Mouse (Mus musculus) liver, adult 2 months (tissue): ENCODE data around the gene Mcm9.

Source experiments
- CTCF ChIP-seq: fragments of 200-500 bp; IDR thresholded peaks from 2 replicates; pipeline ENCODE4 v1.5.1; 2011; ENCODE audit warnings: low read depth, low read length, control low read depth
- POLR2A ChIP-seq: fragments of 200-500 bp; IDR thresholded peaks from 2 replicates; pipeline ENCODE4 v1.6.1; 2011; ENCODE audit warnings: low read length, control low read depth; ENCODE audit not compliant: insufficient read depth; ENCODE audit errors: extremely low read depth

DNA sequence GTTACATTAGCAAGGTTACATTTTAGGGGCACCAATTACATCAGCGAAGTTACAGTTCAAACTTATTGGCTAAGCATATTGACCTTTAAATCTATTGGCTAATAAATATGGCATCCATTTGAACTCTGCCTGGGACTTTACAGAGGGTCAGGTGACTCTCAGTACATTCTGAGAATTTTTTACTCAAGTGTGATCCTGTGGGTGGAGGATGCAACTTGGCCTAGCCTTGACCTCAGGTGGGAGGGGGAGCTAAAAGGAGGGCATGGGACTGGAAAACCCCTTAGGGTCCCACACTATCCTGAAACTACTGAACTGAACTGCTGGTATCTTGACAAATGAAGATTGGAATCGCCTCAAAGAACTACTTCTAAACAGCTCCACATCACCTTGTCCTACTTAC, 103.9 kb downstream of the Mcm9 start:
- TF ChIP-seq POLR2A (no peak), CTCF (no peak)
